Mouse (Mus musculus) stomach, postnatal 0 days (tissue): ENCODE results near the gene Rpl18a.

Source experiments
- CTCF ChIP-seq: IDR thresholded peaks from 2 replicates; pipeline ENCODE4 v1.5.1; 2016; ENCODE audit warnings: antibody characterized with exemption, low read depth, mild to moderate bottlenecking, moderate library complexity
- EP300 ChIP-seq: optimal IDR thresholded peaks from 2 replicates; pipeline ENCODE3; 2016; ENCODE audit warnings: antibody characterized with exemption

- no peak for TF ChIP-seq CTCF
- no peak for TF ChIP-seq EP300
These were observed 15.7 kb upstream of the Rpl18a start for GRCm38 (mm10) chr8:70912955-70913354.
